Mouse (Mus musculus): ENCODE measurements around the gene Ptpdc1.

Gene Ptpdc1

GRCm38 (mm10) chr13:48653788-48654770 lies 28.6 kb upstream of the Ptpdc1 start:
- DNase-seq: peak; percentile 72

DNA sequence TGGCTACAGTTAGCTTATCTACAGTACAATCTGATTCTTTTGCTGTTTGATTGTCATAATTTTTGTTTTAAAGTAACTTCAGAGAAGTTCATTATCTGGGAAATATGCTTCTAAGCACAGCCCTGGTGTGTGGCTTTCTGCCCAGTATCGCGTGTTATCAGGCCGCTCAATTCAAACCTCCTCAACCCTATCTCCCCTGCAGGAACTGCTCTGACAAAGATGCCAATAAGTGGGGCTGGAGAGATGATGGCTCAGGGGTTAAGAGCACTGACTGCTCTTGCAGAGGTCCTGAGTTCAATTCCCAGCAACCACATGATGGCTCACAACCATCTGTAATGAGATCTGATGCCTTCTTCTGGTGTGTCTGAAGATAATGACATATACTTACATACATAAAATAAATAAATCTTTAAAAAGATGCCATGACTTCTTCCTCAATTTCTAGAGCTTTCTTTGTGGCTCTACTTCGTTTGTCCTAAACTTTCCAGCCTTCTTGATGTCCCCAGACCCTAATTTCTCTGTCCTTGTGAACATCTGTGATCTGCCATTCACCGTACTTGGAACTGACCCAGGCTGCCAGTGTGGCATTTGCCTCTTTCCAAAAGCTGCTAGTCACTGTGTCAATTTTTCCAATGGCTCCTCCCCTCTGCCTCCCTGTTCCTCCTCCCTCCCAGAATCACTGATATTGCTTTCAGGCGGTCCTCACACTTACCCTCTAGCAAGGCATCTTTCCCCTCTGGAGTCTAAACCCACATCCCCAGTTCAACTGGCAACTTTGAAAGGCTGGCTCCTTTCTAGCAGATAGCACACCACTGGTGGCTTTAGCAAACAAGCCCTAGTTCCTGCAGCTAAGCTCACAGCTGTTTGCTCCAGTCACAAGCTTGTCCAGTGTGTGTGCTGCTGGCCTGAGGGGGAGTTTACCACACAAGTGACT lies 25.9 kb upstream of the Ptpdc1 start:
- no peak for DNase-seq

DNA sequence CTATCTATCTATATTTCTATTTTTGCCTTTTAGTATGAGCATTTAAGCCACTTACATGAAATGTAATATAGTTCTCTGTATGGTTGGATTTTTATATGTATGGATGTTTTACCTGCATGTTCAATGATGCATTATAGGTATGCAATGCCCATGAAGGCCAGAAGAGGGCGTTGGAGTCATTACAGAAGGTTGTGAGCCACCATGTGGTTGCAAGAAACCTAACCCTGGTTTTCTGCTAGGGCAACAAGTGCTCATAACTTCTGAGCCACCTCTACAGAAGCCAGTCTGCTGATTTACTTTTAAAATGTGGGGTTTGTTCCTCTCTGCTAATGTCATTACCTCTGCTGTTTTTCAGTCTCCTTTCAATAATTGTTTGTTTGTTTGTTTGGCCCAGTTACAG lies 25.2 kb upstream of the Ptpdc1 start:
- peak; percentile 38 for DNase-seq

- no peak for DNase-seq
Observed at GRCm38 (mm10) chr13:48646696-48647095, 21.2 kb upstream of the Ptpdc1 start.

GRCm38 (mm10) chr13:48643991-48644390 lies 18.5 kb upstream of the Ptpdc1 start:
- DNase-seq: no peak

DNA sequence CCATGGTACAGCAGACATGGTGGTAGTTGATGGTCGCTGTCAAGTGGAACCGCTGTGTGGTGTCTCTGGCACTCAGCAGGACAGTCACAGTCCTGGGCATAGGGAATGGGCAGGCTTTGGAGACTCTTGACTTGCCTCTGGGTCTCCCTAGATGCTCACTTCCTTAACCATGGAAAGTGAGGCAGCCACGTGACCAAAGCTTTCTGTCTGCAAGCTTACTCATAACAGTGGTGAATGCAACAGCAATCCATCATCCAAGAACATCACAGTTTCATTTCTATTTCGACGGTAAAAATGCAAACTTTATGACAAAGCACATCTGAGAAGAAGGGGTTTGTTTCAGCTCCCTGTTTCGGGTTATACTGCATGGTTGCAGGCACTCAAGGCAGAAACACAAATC lies 17.6 kb upstream of the Ptpdc1 start:
- DNase-seq: no peak

- peak; percentile 80 for DNase-seq
Observed at GRCm38 (mm10) chr13:48639570-48639969, 14.1 kb upstream of the Ptpdc1 start.

DNA sequence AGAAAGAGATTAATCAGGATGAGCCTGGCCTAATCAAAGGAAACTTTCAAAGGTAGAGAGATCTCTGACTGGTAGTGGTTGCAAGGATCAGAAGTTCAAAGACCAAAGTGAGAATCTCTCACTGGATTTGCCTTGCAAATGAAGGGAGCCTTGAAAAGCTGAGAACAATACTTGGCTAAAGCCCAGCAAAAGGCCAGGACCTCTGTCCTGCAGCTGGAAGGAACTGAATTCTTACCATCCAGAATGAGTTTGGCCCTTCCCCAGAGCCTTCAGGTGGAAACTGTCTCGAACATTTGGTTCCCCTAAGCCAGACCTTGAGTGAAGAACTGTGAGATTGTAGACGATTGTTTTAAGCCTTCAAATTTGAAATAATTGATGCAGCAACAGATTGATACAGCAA lies 12.2 kb upstream of the Ptpdc1 start:
- DNase-seq: peak; percentile 87

DNA sequence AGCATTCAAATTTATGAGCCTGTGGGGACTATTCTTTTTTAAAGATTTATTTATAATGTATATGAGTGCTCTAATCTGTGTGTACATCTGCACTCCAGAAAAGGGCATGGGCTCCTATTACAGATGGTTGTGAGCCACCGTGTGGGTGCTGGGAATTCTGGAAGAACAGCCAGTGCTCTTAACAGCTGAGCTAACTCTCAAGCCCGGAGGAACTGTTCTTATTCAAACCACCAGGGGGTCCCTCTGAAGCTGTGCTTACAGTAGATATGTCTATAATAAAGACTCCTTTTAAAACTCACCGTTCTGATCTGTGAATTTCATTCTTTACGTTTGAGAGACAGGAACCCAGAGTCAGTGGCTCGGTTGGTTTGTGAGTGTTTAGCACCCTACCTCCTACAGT lies 6.2 kb upstream of the Ptpdc1 start:
- no peak for DNase-seq

DNA sequence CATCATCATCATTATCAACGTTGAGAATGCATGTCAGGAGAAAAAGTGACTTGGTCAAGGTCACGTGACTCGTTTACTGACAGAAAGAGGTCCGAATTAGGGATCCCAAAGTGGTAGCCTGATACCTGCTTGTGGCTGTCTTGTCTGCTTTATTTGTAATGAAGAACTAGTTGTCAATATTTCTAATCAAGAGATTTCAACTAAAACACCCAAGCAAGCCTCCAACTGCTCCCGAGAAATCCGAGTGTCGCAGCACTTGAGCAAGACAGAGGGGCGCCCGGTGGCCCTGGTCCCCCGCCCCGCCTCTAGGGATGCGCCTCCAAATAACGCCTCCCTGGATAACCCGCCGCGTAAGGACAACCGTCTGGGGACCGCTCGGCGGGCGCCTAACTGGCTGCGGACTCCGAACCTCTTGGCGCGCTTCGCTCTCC lies 481 bp downstream of the Ptpdc1 start:
- no peak for DNase-seq

GRCm38 (mm10) chr13:48618890-48619289 lies 6.6 kb downstream of the Ptpdc1 start:
- no peak for DNase-seq

- DNase-seq: peak; percentile 45
Observed at GRCm38 (mm10) chr13:48617774-48618173, 7.7 kb downstream of the Ptpdc1 start.

- DNase-seq: no peak
Observed at GRCm38 (mm10) chr13:48614525-48614924, 10.9 kb downstream of the Ptpdc1 start.

GRCm38 (mm10) chr13:48609106-48609505 lies 16.4 kb downstream of the Ptpdc1 start:
- no peak for DNase-seq

DNA sequence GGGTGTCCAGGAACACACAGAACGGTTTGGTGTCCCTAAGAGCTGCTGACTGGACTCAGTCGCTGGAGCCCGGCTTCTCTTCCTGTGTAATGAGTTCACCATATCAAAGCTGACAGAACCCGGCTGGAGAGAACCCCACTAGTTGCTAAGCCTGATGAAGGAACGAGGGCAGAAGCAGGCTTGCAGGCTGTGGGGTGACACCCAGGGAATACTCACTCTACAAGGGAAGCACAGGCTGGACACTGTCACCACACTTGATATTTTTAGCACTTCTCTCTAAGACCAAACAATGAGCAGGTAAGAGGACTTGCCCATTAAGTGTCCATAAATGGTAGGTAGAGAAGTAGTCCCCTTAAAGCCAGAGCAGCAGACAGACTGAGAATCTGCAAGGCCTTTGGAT lies 20.9 kb downstream of the Ptpdc1 start:
- DNase-seq: no peak

GRCm38 (mm10) chr13:48603296-48603695 lies 22.2 kb downstream of the Ptpdc1 start:
- no peak for DNase-seq

GRCm38 (mm10) chr13:48594605-48595004 lies 30.9 kb downstream of the Ptpdc1 start:
- no peak for DNase-seq

DNA sequence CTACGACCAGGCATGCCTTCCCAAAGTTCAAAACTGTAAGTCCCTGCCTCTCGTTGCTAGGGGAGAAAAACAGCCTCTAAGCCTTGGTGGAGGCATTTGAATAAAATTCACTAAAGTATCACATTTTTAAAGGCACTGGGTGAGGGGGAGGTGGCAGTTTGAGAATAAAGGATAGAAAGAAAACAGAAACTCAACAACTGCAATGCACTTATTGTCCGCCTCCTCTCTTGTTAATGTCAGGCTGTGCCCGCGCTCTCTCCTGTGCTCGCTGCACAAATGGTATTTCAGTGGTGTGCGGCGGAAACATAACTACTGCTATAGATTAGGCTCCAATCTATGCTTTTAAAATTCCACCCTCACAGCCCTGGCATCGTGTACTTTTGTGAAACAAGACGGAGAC lies 31.4 kb downstream of the Ptpdc1 start:
- no peak for DNase-seq

DNA sequence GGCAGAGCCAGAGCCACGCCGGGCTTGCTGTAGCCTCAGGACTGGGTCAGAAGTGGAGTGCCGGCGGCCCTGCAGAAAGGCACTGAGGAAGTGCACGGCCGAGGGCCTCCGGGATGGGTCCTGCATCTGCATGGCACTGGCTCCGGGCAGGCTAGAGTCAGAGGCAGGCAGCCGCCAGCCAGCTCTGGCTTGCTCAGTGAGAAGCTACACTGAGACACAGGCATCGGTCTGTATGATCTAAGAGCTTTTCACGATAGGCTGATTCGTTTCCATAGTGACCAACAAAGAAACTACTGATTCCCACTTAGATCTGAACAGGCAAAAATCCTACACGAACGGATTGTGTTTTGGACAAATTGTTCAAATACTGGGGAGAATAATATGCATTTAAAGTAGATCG lies 32.3 kb downstream of the Ptpdc1 start:
- DNase-seq: no peak

- no peak for DNase-seq
Observed at GRCm38 (mm10) chr13:48590743-48591142, 34.7 kb downstream of the Ptpdc1 start.

- DNase-seq: no peak
Observed at GRCm38 (mm10) chr13:48587354-48587753, 38.1 kb downstream of the Ptpdc1 start.

DNA sequence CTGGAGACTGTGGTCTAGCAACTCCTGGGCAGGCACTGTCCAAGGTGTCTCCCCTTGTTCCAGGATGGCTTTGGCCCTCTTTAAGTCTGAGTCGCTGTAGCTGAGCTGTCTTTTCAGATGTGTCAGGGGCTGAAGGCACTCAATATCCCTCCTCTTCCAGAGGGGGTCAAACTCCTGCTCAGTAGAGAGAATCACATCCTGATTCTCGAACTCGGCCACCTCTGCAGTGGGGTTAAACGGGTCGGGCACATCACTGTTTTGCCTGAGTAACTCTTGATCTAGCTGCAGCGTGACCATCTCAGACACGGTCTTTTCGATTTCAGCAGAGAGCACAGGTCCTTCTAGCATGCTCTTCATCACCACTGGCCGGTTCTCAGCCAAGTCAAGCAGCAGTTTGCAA lies 39.0 kb downstream of the Ptpdc1 start:
- DNase-seq: peak; percentile 61

GRCm38 (mm10) chr13:48585786-48586185 lies 39.7 kb downstream of the Ptpdc1 start:
- no peak for DNase-seq
